Mouse (Mus musculus): ENCODE measurements around the gene Cadps2. TPM values are rescaled to one million over a fixed set of nuclear protein-coding genes. Genes with fewer than 3 reads are reported as not detected.

Cadps2 gene
- total and polyA plus RNA-seq, 3 experiments = 0.87 TPM; not detected in 2

- no peaks in the 10 kb centered on the region for H3K4me1 ChIP-seq (ENCODE audit: insufficient read depth, low read depth, low read length)
- H3K9me3 ChIP-seq (replicated peaks) = no peaks in the 10 kb centered on the region
- no peak overlapping the region for H3K4me3 ChIP-seq (ENCODE audit: low read depth, low read length)
- H3K36me3 ChIP-seq (replicated peaks) = no peaks in the 10 kb centered on the region
- ATAC-seq (ENCODE audit: extremely low read depth, insufficient number of reproducible peaks, low FRiP score, poor library complexity, severe bottlenecking) (no peak), DNase-seq (ENCODE audit: low spot score) (no peak)
- no peaks in the 10 kb centered on the region for H3K27me3 ChIP-seq (ENCODE audit: insufficient read depth, low read length)
- TF ChIP-seq POLR2AphosphoS5 (IDR thresholded peaks at IDR 0.05; ENCODE audit: insufficient replicate concordance, low read depth, low read length) (no peak), GATA1 (IDR thresholded peaks at IDR 0.05; ENCODE audit: borderline replicate concordance, low read length) (no peak), GATA2 (IDR thresholded peaks at IDR 0.05; ENCODE audit: borderline replicate concordance, low read depth, low read length) (no peak), TAL1 (conservative IDR thresholded peaks at IDR 0.05; ENCODE audit: low read depth, low read length) (no peak), CTCF (IDR thresholded peaks at IDR 0.05; ENCODE audit: low read depth, low read length) (no peak)
These were observed 90.4 kb downstream of the Cadps2 start for GRCm38 (mm10) chr6:23748823-23749222.

- TF ChIP-seq GATA2 (IDR thresholded peaks at IDR 0.05; ENCODE audit: borderline replicate concordance, low read depth, low read length) (no peak), POLR2AphosphoS5 (IDR thresholded peaks at IDR 0.05; ENCODE audit: insufficient replicate concordance, low read depth, low read length) (no peak), CTCF (IDR thresholded peaks at IDR 0.05; ENCODE audit: low read depth, low read length) (no peak), TAL1 (conservative IDR thresholded peaks at IDR 0.05; ENCODE audit: low read depth, low read length) (no peak), GATA1 (IDR thresholded peaks at IDR 0.05; ENCODE audit: borderline replicate concordance, low read length) (no peak)
- H3K9me3 ChIP-seq (replicated peaks) = no peaks in the 10 kb centered on the region
- no peaks in the 10 kb centered on the region for H3K4me1 ChIP-seq (ENCODE audit: insufficient read depth, low read depth, low read length)
- H3K4me3 ChIP-seq (ENCODE audit: low read depth, low read length) = no peak overlapping the region
- DNase-seq (ENCODE audit: low spot score) (no peak), ATAC-seq (ENCODE audit: extremely low read depth, insufficient number of reproducible peaks, low FRiP score, poor library complexity, severe bottlenecking) (no peak)
- no peaks in the 10 kb centered on the region for H3K27me3 ChIP-seq (ENCODE audit: insufficient read depth, low read length)
- no peaks in the 10 kb centered on the region for H3K36me3 ChIP-seq (replicated peaks)
These were observed 99.2 kb downstream of the Cadps2 start for GRCm38 (mm10) chr6:23740010-23740409.

GRCm38 (mm10) chr6:23732750-23733149, 106.5 kb downstream of the Cadps2 start:
- no peaks in the 10 kb centered on the region for H3K9me3 ChIP-seq (replicated peaks)
- H3K36me3 ChIP-seq (replicated peaks) = no peaks in the 10 kb centered on the region
- no peaks in the 10 kb centered on the region for H3K4me1 ChIP-seq (ENCODE audit: insufficient read depth, low read depth, low read length)
- ATAC-seq (ENCODE audit: extremely low read depth, insufficient number of reproducible peaks, low FRiP score, poor library complexity, severe bottlenecking) = no peak
- no peak overlapping the region for H3K4me3 ChIP-seq (ENCODE audit: low read depth, low read length)
- H3K27me3 ChIP-seq (ENCODE audit: insufficient read depth, low read length) = no peaks in the 10 kb centered on the region
- no peak for DNase-seq (ENCODE audit: low spot score)
- TF ChIP-seq GATA1 (IDR thresholded peaks at IDR 0.05; ENCODE audit: borderline replicate concordance, low read length) = no peak
- TF ChIP-seq TAL1 (conservative IDR thresholded peaks at IDR 0.05; ENCODE audit: low read depth, low read length) = no peak
- TF ChIP-seq GATA2 (IDR thresholded peaks at IDR 0.05; ENCODE audit: borderline replicate concordance, low read depth, low read length) = no peak
- TF ChIP-seq CTCF (IDR thresholded peaks at IDR 0.05; ENCODE audit: low read depth, low read length) = no peak
- TF ChIP-seq POLR2AphosphoS5 (IDR thresholded peaks at IDR 0.05; ENCODE audit: insufficient replicate concordance, low read depth, low read length) = no peak

GRCm38 (mm10) chr6:23728620-23729019, 110.6 kb downstream of the Cadps2 start:
- Histone ChIP-seq H3K36me3 (replicated peaks) (no peaks in the 10 kb centered on the region), H3K27me3 (ENCODE audit: insufficient read depth, low read length) (no peaks in the 10 kb centered on the region), H3K9me3 (replicated peaks) (no peaks in the 10 kb centered on the region), H3K4me1 (ENCODE audit: insufficient read depth, low read depth, low read length) (no peaks in the 10 kb centered on the region), H3K4me3 (ENCODE audit: low read depth, low read length) (no peak overlapping the region)
- no peak for ATAC-seq (ENCODE audit: extremely low read depth, insufficient number of reproducible peaks, low FRiP score, poor library complexity, severe bottlenecking)
- TF ChIP-seq GATA1 (IDR thresholded peaks at IDR 0.05; ENCODE audit: borderline replicate concordance, low read length) (no peak), TAL1 (conservative IDR thresholded peaks at IDR 0.05; ENCODE audit: low read depth, low read length) (no peak), GATA2 (IDR thresholded peaks at IDR 0.05; ENCODE audit: borderline replicate concordance, low read depth, low read length) (no peak), POLR2AphosphoS5 (IDR thresholded peaks at IDR 0.05; ENCODE audit: insufficient replicate concordance, low read depth, low read length) (no peak)
- no peak for DNase-seq (ENCODE audit: low spot score)

GRCm38 (mm10) chr6:23723697-23724096, 115.5 kb downstream of the Cadps2 start:
- no peaks in the 10 kb centered on the region for H3K36me3 ChIP-seq (replicated peaks)
- TF ChIP-seq GATA2 (IDR thresholded peaks at IDR 0.05; ENCODE audit: borderline replicate concordance, low read depth, low read length) (no peak), CTCF (IDR thresholded peaks at IDR 0.05; ENCODE audit: low read depth, low read length) (no peak), GATA1 (IDR thresholded peaks at IDR 0.05; ENCODE audit: borderline replicate concordance, low read length) (no peak), TAL1 (conservative IDR thresholded peaks at IDR 0.05; ENCODE audit: low read depth, low read length) (no peak), POLR2AphosphoS5 (IDR thresholded peaks at IDR 0.05; ENCODE audit: insufficient replicate concordance, low read depth, low read length) (no peak)
- DNase-seq (ENCODE audit: low spot score) (no peak), ATAC-seq (ENCODE audit: extremely low read depth, insufficient number of reproducible peaks, low FRiP score, poor library complexity, severe bottlenecking) (no peak)
- peaks cover 3% of the 10 kb centered on the region for H3K9me3 ChIP-seq (replicated peaks)
- no peaks in the 10 kb centered on the region for H3K27me3 ChIP-seq (ENCODE audit: insufficient read depth, low read length)
- H3K4me1 ChIP-seq (ENCODE audit: insufficient read depth, low read depth, low read length) = no peaks in the 10 kb centered on the region
- H3K4me3 ChIP-seq (ENCODE audit: low read depth, low read length) = no peak overlapping the region

- Histone ChIP-seq H3K4me3 (ENCODE audit: low read depth, low read length) (no peak overlapping the region), H3K36me3 (replicated peaks) (no peaks in the 10 kb centered on the region), H3K27me3 (ENCODE audit: insufficient read depth, low read length) (no peaks in the 10 kb centered on the region), H3K4me1 (ENCODE audit: insufficient read depth, low read depth, low read length) (no peaks in the 10 kb centered on the region), H3K9me3 (replicated peaks) (peaks cover 5% of the 10 kb centered on the region)
- no peak for ATAC-seq (ENCODE audit: extremely low read depth, insufficient number of reproducible peaks, low FRiP score, poor library complexity, severe bottlenecking)
- no peak for DNase-seq (ENCODE audit: low spot score)
- no peak for TF ChIP-seq TAL1 (conservative IDR thresholded peaks at IDR 0.05; ENCODE audit: low read depth, low read length)
- no peak for TF ChIP-seq GATA2 (IDR thresholded peaks at IDR 0.05; ENCODE audit: borderline replicate concordance, low read depth, low read length)
- no peak for TF ChIP-seq POLR2AphosphoS5 (IDR thresholded peaks at IDR 0.05; ENCODE audit: insufficient replicate concordance, low read depth, low read length)
- TF ChIP-seq GATA1 (IDR thresholded peaks at IDR 0.05; ENCODE audit: borderline replicate concordance, low read length) = no peak
- TF ChIP-seq CTCF (IDR thresholded peaks at IDR 0.05; ENCODE audit: low read depth, low read length) = no peak
These were observed 118.8 kb downstream of the Cadps2 start for GRCm38 (mm10) chr6:23720401-23720800.
